Mouse (Mus musculus) common myeloid progenitor, adult 5-6 weeks (primary cell): ENCODE data around the gene Pet117. TPM values are rescaled to one million over a fixed set of nuclear protein-coding genes. Genes with fewer than 3 reads are reported as not detected.
"Not testable (repeated sequence)": the region's sequence is repeated elsewhere in the genome, so short reads cannot be mapped to it uniquely, and the experiment has no call there.

Experiments used
- ATAC-seq: replicated peaks from 2 replicates; pipeline ENCODE4 v1.8.0; 2016; ENCODE audit warnings: low read depth, mild to moderate bottlenecking, moderate TSS enrichment, inconsistent platforms; ENCODE audit not compliant: poor library complexity, severe bottlenecking
- total RNA-seq: library from RNA; stranded (forward); fragments of 200-1000, 187-1606 nt; gene quantifications from 2 replicates; pipeline ENCODE4 v1.2.3, GENCODE M21; 2017

Pet117 gene
- 19.5 TPM in 1 of 2 replicates, not detected in the other for total RNA-seq

DNA sequence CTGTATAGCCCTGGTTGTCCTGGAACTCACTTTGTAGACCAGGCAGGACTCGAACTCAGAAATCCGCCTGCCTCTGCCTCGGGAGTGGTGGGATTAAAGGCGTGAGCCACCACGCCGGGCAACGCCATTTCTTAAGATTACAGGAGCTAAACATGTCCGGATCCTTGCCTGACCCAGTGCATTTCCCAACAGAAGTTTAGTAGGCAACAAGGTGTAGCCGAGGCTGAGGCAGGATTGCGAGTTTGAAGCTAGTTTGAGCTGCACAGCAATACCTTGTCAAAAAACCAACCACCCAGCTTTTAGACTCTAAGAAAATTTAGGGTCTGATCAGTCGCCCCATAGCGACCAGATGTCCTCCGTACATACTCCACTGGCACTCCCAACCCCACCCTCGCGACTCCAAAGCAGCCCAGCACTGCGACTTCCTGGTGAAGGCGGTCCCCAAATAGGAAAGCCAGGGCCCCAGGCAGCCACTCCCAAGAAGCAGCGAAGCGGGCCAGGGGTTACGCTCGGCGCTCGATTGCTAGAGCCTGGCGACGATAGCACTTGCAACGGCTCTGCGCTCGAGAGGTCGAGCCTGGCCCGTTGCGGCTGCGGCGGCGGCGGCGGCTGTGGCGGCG, at the start of gene Pet117, which contains the start of gene Kat14:
Gene Pet117, plus strand, starts transcription at position 597 of the 620 bp plus-strand sequence.
Gene Kat14, plus strand, starts transcription at position 584 of the 620 bp plus-strand sequence.
- ATAC-seq, result peak; percentile 97

- no peak for ATAC-seq
Observed at GRCm38 (mm10) chr2:144324218-144324617, 44.6 kb upstream of the Pet117 start.

- ATAC-seq, result no peak
Observed at GRCm38 (mm10) chr2:144329451-144329850, 39.3 kb upstream of the Pet117 start.

- ATAC-seq, result no peak
Observed at GRCm38 (mm10) chr2:144329937-144330336, 38.9 kb upstream of the Pet117 start.

DNA sequence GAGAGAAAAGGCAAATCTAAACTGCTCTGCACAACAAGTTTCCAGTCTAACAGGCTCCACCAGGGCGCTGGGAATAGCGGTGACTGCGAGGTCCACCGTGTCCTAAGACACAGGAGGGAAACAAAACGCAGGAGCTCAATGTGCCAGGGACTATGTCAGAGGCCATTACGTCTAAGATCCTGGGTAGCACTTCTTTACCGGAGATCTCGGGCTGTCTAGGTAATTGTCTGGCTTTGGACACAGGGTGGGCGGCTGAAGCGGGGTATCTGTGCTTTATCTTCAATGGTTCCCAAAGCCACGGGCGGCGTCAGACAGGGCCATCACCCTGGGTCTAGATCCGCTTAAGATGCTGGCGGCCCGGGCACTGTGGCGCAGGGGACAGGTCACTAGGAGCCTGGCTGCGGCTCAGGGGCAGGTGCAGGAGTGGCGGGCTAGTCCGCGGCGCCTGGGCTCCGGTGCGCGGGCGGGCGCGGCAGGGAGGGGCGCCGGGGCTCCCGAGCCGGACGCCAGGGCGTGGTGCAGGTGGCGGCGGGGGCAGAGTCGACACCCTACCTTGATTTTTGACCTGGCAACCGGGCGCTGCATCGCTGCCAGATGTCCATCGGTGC, 38.3 kb upstream of the Pet117 start:
- 0 out of 2 replicates have a peak, but pooled peaks have one; percentile 17 for ATAC-seq

DNA sequence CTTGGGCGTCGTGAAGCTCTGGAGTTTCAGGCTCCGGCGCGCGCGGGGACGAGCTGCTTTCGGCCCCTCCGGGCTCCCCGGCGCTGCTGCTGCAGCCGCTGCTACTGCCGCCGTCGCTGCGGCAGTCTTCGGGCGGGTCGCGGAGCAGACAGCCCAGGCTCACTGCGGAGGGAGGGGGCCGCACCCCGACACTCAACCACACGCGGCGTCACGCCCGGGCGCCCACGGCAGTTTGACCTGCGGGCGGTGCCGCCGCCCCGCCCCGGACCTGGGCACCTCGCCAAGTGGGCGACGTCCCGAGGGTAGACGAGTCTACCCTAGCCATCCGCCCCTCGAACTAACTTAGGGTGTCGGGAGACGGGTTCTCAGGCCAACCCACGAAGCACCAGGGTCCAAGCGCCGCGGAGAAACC, 37.8 kb upstream of the Pet117 start:
- peak; percentile 51 for ATAC-seq

GRCm38 (mm10) chr2:144331401-144332302, 37.1 kb upstream of the Pet117 start, which contains the start of gene Ovol2:
Gene Ovol2 (minus strand): TSS chr2:144332146.
- ATAC-seq, result peak; percentile 13; the same call in 1 of the 2 replicates

DNA sequence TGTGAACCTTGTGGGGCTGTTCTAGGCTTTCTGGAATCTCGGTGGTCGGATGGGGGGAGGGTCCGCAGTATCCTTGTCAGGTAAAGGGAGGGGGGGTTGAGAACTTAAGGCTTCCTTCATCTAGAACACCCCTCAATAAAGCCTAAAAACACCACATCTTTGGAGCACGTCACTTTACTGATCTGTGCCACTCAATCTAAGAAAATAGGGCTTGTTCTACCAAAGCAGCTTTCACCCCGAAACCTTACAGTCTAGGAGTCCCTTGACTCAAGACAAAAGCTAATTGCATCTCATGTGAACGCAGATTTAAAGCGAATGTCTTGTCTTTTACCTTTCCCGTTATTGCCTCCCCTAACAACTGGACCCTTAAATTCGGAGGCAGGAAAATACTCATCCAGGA, 36.3 kb upstream of the Pet117 start:
- no peak for ATAC-seq

DNA sequence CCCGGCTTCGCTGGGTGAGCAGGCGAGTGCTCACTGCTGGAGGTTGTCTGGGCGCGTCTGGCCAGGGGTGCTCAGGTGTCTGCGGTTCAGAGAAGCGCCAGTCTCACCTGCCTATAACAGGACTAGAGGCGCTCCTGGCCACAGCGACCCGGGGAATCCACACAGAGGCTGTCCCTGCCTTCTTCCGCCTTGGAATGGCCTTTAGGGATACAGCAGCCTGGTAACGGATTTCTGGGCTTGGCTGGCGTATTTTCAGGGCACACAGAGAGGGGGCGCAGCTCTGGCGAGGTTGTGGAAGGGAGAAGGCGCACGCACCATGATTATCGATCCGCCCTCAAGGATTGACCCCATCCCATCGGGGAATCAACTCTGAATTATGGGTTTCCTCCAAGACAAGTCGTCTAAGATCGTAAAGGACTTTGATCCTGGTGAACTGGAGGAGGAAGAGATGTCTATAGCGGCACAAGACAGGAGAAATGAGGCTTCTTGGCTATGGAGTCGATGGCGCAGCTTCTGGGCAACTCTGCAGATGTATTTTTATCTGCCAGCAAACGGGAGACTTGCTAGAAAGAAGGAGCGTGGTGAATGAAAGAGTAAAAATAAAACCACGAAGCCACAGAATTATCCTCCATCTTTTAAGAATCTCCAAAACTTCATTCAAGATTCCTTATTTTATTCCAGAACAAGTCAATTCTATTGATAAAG, 35.5 kb upstream of the Pet117 start:
- ATAC-seq, result peak; percentile 19; the same call in 1 of the 2 replicates

GRCm38 (mm10) chr2:144337230-144337629, 31.6 kb upstream of the Pet117 start:
- ATAC-seq, result peak; percentile 57

DNA sequence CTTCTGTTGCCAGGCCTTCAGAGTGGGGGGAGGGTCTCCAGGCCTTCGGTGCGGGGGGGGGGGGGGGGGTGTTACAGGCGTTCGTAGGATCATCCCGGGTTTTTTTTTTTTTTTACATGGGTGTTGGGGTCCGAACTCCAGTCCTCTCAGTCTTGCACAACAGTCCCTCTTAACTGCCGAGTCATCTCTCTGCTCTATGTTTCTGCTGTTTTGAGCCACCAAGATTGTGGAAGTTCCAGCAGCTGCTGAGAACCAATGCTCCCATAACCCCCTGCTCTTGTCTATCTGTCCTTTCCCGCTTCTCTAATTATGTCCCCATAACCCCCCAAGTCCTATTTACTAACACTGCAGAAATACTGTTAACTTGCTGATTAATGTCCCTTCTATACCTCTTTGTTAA, 31.1 kb upstream of the Pet117 start:
- peak; percentile 84 for ATAC-seq

DNA sequence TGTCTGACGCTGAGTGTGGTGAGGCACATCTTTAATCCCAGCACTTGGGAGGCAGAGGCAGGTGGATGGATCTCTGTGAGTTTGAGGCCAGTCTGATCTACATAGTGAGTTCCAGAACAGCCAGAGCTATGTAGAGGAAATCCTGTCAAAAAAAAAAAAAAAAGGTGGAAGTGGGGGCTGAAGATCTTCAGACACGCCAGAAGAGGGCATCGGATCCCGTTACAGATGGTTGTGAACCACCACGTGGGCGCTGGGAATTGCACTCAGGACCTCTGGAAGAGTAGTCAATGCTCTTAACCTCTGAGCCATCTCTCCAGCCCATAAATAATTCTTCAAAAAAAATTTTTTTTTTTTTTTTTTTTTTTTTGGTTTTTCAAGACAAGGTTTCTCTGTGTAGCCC, 30.6 kb upstream of the Pet117 start:
- not testable (repeated sequence) for ATAC-seq

DNA sequence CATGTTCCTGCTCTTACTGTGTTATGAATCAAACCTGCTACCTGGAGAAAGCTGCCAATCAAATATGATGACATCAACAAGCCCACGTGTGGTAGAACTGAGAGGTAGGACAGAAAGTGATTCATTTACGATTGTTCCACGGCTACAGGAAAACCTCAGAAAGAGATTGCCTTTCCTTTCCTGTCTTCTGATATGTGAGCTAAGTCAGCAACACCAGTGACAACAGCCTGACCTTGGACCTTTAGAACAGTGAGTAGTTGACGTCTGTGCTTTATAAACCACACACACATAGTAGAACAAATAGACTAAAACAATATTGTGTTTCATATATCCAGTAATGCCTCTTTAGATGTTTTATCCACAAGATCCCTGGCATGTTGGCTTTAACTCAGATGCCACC, 25.6 kb upstream of the Pet117 start:
- no peak for ATAC-seq

DNA sequence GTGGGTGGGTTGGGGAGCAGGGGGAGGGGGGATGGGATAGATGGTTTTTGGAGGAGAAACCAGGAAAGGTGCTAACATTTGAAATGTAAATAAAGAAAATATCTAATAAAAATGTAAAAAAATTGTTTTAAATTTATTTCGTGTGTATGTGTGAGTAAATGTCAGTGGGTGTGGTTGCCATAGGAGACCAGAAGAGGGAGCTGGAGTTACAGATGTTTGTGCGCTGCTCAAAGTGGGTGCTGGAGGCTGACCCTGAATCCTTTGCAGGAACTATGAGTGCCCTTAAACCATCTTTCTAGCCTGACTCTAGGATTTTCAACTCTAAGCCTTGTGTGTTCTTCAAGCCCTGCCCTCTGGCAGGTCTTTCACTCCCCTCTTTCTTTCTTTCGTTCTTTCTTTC, 20.3 kb upstream of the Pet117 start:
- ATAC-seq, result peak; percentile 72

- ATAC-seq, result no peak
Observed at GRCm38 (mm10) chr2:144352843-144353242, 16.0 kb upstream of the Pet117 start.

- peak; percentile 66 for ATAC-seq
Observed at GRCm38 (mm10) chr2:144369020-144369421, 225 bp downstream of the Pet117 start.

DNA sequence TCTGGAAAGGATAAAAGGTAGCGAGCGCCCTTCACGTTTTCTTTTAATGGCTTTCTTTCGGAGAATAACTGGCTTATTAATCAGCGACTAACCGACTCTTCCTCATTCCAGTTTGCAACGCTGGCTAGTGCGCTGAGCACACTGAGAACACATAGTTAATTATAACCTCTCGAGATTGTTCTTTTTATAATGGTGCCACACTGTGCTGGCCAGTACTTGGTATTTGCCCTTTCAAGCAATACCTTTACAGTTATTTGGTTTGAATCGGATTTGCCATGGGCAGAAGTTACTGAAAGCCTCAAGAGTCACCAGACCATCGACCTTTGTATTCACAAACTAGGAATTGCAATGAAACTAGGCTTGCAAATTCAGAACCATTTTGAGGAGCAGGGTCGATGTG, 715 bp downstream of the Pet117 start:
- ATAC-seq, result peak; percentile 13

GRCm38 (mm10) chr2:144371566-144371965, 2.8 kb downstream of the Pet117 start:
- no peak for ATAC-seq

DNA sequence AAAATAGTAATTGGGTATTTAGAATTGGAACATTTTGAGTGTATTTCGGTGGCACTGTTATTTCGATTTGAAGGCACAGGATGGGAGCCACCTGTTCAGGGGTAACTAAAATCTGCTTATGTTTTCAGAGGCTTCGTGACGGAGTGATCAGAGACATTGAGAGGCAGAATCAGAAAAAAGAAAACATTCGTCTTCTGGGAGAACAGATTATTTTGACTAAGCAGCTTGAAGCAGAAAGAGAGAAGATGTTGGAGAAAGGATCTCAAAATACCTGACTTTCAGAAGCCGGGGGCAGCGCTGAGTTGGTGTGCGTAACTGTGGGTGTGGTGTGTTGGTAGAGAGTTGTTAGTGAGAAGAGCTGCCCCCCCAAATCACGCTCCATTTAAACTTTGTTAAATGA, 4.3 kb downstream of the Pet117 start:
- no peak for ATAC-seq

DNA sequence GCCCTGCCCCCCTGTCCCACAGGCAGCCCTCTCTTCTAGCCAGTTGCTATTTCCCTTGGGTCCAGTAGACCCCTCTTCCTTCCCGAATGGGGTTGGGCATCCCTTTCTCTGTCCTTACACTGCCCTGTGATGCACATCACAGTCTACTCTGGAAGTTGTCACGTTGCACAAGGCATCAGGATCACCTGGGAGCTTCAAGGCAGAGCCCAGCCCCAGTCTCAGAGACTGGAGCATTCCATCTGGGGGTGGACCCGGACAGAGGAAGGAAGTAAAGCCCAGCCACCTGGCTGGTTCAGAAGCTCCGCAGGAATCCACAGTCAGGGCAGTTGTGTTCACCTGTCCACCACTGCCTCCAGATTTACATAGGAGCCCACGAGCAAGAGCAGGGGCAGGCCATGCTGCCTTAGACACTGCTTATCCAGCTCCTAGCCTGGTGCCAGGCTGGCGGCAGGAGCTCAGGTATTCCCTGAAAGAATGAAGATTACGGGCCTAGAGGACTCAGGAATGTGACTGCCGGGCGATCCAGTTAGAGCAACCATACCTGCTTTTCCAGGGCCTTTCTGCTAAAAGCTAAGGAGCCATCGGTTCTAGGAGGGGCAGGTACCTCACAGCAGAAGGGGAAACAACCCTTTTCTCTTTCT, 6.4 kb downstream of the Pet117 start:
- no peak for ATAC-seq
